Mouse (Mus musculus) brain, embryonic 18.5 days (tissue): ENCODE measurements around the gene Rbm33.

Experiments used
- DNase-seq: peaks from one replicate; pipeline ENCODE4 v3.0.0-alpha.2; 2012; ENCODE audit warnings: low read depth, low spot score

The Rbm33 gene

GRCm38 (mm10) chr5:28316722-28317245 lies at the start of gene Rbm33:
Rbm33 (plus strand) TSS chr5:28317121.
- DNase-seq, result peak; percentile 85

- DNase-seq, result no peak
These were observed 49.3 kb upstream of the Rbm33 start for GRCm38 (mm10) chr5:28267576-28267975.

GRCm38 (mm10) chr5:28269469-28269991 lies 47.4 kb upstream of the Rbm33 start:
- DNase-seq, result no peak

DNA sequence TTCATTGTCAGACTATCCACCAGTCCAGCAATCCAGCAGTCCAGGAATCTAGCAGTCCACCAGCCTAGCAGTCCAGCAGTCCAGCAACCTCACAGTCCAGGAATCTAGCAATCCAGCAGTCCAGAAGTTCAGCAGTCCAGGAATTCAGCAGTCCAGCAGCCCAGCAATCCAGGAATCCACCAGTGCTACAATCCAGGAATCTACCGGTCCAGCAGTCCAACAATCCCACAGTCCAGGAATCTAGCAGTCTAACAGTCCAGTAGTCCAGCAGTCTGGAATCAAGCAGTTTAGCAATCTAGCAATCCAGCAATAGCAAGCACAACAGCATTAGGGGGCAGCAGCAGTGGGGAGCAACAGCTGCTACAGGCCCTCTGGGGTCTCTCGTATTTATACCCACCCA lies 44.1 kb upstream of the Rbm33 start:
- no peak for DNase-seq

DNA sequence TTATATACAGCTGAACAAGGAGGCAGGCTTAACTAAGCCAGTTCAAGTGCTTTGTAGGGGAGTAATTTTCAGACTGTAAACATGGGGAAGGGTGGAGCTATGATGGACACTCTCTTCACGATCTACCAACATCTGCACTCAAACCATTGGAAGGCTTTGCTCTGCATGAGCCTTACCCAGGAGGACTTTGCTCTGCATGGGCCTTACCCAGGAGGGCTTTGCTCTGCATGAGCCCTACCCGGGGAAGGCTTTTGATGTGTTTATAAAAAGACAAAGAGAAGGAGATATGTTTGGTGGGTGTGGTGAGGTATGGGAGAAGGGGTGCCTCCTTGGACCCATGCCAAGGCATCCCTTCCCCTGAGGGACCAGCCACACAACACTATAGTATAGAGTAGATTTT lies 39.6 kb upstream of the Rbm33 start:
- no peak for DNase-seq

GRCm38 (mm10) chr5:28289111-28289510 lies 27.8 kb upstream of the Rbm33 start:
- no peak for DNase-seq

- DNase-seq, result no peak
These were observed 26.3 kb upstream of the Rbm33 start for GRCm38 (mm10) chr5:28290630-28291029.

DNA sequence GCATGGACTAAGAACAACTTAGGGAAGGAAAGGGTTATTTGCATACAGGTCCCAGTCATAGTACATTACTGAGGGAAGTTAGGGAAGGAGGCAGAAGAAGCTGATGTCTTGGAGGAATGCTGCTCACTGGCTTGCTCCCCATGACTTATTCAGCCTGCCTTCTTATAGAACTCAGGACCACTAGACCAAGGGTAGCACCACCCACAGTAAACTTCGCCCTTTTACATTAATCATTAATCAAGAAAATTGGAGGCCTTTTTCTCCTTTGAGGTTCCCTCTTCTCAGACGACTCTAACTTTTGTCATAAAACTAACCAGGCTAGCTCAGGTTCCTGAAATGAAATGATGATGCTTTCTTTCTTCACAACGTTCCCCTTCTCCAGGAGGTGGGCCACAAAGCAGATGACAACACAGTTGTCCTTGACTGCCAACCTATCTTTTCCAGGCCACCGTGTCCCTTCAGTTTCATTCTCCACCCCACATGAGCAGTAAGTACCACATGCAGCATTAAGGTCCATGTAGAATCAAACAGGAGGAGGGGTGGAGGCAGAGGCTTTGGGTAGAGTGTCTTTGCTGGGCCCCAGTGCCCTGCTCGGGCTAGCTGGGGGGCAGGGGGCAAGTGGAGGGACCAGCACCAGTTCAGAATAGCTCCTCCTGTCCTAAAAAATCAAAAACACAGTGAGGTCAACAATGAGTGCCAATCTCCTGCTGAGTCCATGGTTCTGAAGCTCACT lies 25.6 kb upstream of the Rbm33 start:
- DNase-seq, result no peak

GRCm38 (mm10) chr5:28292281-28292680 lies 24.6 kb upstream of the Rbm33 start:
- no peak for DNase-seq

- DNase-seq, result no peak
These were observed 22.9 kb upstream of the Rbm33 start for GRCm38 (mm10) chr5:28293990-28294389.

DNA sequence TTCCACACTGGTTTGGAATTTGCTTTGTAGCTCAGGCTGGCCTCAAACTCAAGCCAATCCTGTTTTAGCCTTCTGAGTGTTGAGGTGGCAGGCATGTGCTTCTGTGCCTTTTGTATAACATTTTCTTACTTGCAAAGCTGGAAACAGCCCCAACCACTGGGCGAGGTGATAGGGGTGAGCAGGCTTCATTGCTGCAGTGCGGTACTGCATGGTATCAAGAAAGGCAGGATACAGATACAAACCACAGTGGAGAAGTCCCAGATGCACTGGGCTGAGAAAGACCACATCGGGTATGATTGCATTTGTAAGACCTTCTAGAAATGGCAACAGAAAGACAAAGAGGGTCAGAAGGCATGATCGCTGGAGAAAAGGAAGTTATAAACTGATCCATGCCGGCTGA lies 18.8 kb upstream of the Rbm33 start:
- no peak for DNase-seq

- DNase-seq, result no peak
These were observed 18.2 kb upstream of the Rbm33 start for GRCm38 (mm10) chr5:28298693-28299092.

DNA sequence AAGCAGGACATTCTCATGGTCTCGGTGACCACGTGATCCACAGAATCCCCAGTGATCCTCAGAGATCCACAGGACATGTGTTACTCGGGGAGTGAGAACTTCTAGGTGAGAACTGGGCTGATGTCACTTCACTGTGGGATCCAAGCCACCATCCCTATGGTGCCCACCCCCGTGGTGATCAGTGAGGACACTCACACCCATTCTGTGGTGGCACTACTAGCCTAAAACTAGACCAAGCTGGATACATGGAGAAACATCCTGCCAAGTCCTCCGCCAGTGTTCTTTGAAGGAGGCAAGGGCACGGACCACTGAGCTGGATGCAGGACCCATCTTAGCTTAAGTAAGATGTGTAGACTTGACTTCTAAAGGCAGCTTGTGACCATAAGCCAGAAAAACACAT lies 17.6 kb upstream of the Rbm33 start:
- no peak for DNase-seq

DNA sequence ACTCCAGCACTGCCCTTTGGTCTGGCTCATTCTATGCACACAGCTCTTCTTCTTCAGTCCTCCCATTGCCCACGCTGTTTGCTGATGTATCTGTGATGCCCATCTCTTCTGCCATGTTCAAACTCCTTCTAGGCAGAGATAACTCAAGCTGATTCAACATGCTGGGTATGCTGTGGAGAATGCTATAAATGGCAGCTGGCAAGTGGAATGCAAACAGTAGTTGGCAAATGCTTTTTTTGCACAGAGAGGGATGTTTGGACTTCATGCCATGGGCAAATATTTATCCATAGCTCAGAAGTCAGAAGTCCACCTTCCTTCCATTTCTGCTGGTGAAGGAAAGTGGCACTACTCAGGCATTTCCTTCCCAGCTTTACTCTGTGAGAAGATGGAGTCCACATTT lies 14.2 kb upstream of the Rbm33 start:
- DNase-seq, result no peak

DNA sequence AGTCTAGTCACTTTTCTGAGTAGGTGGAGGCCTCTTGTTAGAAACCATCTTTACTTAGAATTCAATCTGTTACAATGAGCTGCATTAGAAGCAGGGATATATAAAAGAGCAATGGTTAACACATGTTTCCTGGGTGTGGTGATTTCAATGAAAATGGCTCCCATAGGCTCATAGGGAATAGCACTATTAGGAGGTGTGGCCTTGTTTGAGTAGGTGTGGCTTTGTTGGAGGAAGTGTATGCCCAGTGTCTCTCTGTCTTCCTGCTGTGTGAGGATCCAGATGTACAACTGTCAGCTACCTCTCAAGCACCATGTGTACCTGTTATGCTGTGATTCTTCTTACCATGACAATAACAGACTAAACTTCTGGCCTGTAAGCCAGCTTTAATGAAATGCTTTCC lies 12.4 kb upstream of the Rbm33 start:
- DNase-seq, result no peak

- no peak for DNase-seq
These were observed 1.4 kb upstream of the Rbm33 start for GRCm38 (mm10) chr5:28315526-28315925.

GRCm38 (mm10) chr5:28316151-28316721 lies 685 bp upstream of the Rbm33 start:
- DNase-seq, result no peak

DNA sequence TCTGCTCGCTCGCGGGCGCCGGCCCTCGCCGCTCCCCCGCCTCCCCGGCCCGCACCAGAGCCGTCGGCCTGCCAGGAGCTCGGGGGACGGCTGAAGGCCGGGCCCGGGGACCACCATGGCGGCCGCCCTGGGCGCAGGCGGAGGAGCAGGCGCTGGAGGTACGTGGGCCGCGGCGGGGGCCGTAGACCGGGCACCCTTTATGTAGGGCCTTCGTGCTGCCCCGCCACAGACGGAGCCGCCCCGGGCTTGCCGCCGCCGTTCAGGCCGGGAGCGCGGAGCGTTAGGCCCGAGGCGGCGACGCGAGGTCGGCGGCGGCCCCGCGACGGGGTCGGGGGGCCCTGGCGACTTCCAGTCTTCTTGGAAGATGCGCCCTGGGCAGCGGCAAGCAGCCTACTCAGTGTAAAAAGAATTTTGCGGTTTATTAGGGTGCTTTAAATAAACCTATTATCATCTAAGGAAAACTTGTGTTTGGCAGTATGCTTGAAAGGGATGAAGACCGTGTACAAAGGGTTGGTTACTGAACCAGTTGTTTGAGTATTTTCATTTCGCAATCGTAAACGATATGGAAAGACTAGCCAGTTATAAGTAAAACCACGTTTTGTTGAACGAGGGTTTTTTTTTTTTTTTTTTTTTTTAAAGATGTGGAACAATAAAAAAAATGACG lies 464 bp downstream of the Rbm33 start:
- DNase-seq, result peak; percentile 12

GRCm38 (mm10) chr5:28317917-28318267 lies 971 bp downstream of the Rbm33 start:
- DNase-seq, result no peak

GRCm38 (mm10) chr5:28318671-28319070 lies 1.8 kb downstream of the Rbm33 start:
- no peak for DNase-seq

DNA sequence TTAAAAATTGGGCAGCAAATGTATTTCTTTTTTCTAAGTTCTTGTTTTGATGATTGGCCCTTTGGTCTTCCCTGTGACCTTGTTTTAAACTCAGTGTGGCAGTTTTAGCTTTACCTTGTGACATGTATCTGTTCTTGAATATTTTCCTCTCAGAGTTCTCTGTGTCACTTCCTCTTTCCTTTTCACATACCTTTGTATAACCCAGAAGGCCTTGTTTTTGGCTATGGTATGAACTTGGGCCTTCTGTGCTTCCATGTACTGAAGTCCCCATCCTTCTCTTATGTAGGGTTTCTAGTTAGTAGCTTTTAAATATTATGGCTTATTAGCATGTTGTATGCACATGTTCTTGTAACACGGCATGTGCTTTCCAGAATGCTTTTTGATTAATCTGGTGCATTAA lies 4.8 kb downstream of the Rbm33 start:
- DNase-seq, result no peak

DNA sequence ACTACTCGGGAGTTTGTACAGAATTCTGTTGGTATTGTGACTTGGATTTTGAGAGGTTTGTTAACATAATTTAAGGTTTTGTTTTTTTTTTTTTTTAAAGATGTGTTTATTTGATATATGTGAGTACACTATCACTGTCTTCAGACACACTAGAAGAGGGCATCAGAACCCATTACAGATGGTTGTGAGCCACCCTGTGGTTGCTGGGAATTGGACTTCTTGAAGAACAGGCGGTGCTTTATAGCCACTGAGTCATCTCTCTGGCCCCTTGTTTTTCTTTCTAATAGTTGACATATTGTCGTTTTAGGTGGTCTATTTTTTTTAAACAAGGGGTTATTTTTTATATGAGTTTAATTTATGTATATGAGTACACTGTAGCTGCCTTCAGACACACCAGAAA lies 5.3 kb downstream of the Rbm33 start:
- DNase-seq, result no peak

DNA sequence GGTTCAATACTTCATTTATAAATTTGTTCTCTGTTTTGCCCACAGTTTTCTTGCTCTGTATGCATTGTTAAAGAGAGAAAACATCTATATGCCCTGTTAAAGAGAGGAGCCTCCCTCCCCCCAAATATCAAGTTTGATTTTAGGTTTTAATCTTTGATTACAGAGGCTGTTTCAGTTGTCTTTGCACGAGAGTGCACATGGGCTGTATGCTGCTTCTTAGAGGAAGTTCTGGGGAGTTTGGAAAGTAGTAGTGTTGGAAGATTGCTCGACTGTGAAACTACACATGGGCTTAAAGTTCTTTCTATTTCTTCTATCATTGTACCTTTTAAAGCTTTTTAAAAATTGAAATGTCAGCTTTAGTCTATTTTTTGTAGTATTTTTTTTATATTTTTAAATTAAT lies 6.9 kb downstream of the Rbm33 start:
- DNase-seq, result no peak
